In the genomic region with DNA sequence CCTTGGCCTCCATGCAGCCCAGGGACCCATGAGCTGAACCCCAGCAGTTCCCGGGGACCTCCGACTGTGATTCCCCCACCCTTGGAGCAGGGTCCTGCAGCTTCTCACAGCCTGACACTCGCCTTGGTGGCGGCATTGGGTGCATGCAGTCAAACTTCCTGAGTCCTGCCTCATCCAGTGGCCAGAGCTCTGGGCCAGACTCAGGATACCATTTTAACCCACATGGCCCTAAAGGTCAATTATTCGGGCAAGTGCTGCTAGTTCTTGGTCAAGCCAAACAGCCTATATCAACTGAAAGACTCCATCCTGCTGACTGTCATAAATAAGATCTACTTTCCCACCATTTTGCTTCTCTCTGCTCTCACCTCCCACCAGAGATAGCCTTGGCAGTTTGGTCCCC, we compare ENCODE assay signal across 18 mouse cellular contexts.
"Had no signal": no experiment of that assay in that cellular context is flagged by ENCODE, and none has a peak within 500 bp of the region (broad histone marks: within the 10 kb centered on the region; RNA-seq: fewer than 3 reads in every experiment).

No protein-coding gene starts in this region.

- H3K4me2 ChIP-seq: liver, embryonic 13.5 days; liver, embryonic 15.5 days; lung, embryonic 15.5 days; midbrain, embryonic 12.5 days; neural tube, embryonic 12.5 days; stomach, embryonic 15.5 days had no signal

- H3K27ac ChIP-seq: liver, embryonic 13.5 days; liver, embryonic 15.5 days; lung, embryonic 15.5 days; macrophage; midbrain, embryonic 12.5 days; neural tube, embryonic 12.5 days; stomach, embryonic 15.5 days; stomach, postnatal 0 days had no signal

- H3K36me3 ChIP-seq: liver, embryonic 13.5 days; liver, embryonic 15.5 days; lung, embryonic 15.5 days; midbrain, embryonic 12.5 days; neural tube, embryonic 12.5 days; stomach, embryonic 15.5 days had no signal

- H3K9ac ChIP-seq: liver, embryonic 13.5 days; liver, embryonic 15.5 days; liver, postnatal 0 days; lung, embryonic 15.5 days; midbrain, embryonic 12.5 days; neural tube, embryonic 12.5 days; stomach, embryonic 15.5 days had no signal

- H3K27me3 ChIP-seq: liver, embryonic 13.5 days; liver, embryonic 15.5 days; lung, embryonic 15.5 days; midbrain, embryonic 12.5 days; neural tube, embryonic 12.5 days; stomach, embryonic 15.5 days had no signal

- H3K4me1 ChIP-seq: liver, embryonic 13.5 days; liver, embryonic 15.5 days; lung, embryonic 15.5 days; megakaryocyte, embryonic 14.5 days; midbrain, embryonic 12.5 days; neural tube, embryonic 12.5 days; stomach, embryonic 15.5 days had no signal

- DNase-seq: liver, embryonic 13.5 days; liver, postnatal 0 days; lung, adult 2 months; lung, postnatal 14 days; lung, postnatal 36 days; right cerebral cortex, postnatal 14 days; thymus, adult 2 months; thymus, postnatal 25 days; thymus, postnatal 4 days had no signal

- ATAC-seq: liver, postnatal 0 days; lung, postnatal 0 days had no signal

- H3K9me3 ChIP-seq: liver, embryonic 13.5 days; liver, embryonic 15.5 days; lung, embryonic 15.5 days; megakaryocyte, embryonic 14.5 days; midbrain, embryonic 12.5 days; neural tube, embryonic 12.5 days; stomach, embryonic 15.5 days had no signal

- H3K4me3 ChIP-seq: liver, embryonic 13.5 days; liver, embryonic 15.5 days; lung, embryonic 15.5 days; megakaryocyte, embryonic 14.5 days; midbrain, embryonic 12.5 days; neural tube, embryonic 12.5 days; stomach, embryonic 15.5 days had no signal
